Mouse (Mus musculus): ENCODE data around the gene Nefh.

Gene Nefh

DNA sequence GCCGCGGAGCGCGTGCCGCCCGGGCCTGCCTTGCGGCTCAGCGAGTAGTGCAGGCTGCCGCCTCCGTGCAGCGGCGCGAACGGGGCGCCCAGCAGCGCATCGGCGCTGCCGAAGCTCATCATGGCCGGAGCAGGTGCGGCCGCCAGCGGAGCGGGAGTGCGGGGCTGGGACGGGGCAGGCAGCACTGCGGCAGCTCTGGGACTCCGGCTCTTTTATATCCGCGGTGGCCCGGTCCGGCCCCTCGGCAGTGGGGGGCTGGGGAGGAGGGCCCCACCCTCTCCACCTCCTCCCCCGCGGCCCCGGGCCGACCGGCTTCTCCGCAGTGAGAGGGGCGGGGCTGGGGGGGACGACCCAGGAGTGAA, at the start of gene Nefh:
Gene Nefh (minus strand): TSS at position 252 of the 362 bp plus-strand sequence.
- DNase-seq (ENCODE audit: low read depth, low spot score), result peak; percentile 61

- no peak for DNase-seq (ENCODE audit: low read depth, low spot score)
Measured at GRCm38 (mm10) chr11:4996621-4997199, 48.8 kb upstream of the Nefh start.

- DNase-seq (ENCODE audit: low read depth, low spot score), result no peak
Measured at GRCm38 (mm10) chr11:4995676-4996075, 47.8 kb upstream of the Nefh start.

DNA sequence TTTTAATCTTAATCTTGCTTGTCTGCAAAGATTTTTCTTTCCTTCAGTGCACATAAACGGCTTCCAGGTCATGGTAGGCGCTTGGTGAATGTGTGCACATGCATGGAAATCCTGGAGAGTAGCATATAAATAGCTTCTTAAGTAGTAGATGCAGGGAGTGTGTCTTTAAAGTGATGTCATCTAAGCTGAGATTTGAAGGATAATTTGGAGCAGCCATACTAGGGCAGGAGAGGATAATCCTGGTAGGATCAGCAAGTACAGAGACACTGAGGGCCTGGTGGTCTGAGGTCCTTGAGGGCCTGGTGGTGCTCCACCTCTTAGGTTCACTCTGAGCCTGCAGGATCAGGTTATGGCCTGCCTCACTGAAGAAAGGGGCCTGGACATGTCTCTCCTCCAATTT, 44.6 kb upstream of the Nefh start:
- DNase-seq (ENCODE audit: low read depth, low spot score), result no peak

DNA sequence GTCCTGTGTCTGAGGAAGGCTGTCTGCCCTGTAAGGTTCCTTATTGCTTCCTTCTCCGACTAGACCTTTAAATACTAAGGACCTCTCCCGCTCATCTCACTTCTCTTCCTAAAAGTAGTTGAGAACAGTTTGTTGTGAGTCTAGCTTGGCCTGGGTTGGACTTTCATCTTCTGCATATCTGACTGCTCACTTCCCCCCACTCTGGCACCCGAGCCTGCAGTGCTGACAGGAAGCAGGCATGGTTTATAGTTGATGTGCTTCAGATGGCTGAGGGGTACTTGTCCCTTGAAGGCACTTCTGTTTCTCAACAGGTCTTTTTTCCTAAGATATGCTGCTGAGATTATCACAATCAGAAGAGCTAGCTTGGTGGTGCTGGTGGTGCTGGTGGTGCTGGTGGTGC, 41.3 kb upstream of the Nefh start:
- DNase-seq (ENCODE audit: low read depth, low spot score), result no peak

DNA sequence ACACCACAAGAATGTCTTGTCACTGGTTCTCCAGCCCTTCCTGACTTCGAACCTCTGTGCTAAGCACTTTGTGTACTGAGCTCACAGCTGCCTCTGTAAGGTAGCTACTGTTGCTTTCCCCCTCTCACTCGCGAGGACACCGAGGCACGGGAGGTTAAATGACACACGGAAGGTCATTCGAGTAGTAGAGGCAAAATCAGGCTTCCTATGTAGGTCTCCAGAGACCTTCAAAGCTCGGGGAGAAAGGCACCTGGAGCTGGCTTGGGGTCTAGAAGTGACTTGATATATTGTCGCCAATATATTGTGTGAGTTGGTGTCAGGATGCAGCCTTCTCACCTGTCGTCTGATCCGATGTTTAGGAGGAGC, 39.6 kb upstream of the Nefh start:
- DNase-seq (ENCODE audit: low read depth, low spot score), result no peak

DNA sequence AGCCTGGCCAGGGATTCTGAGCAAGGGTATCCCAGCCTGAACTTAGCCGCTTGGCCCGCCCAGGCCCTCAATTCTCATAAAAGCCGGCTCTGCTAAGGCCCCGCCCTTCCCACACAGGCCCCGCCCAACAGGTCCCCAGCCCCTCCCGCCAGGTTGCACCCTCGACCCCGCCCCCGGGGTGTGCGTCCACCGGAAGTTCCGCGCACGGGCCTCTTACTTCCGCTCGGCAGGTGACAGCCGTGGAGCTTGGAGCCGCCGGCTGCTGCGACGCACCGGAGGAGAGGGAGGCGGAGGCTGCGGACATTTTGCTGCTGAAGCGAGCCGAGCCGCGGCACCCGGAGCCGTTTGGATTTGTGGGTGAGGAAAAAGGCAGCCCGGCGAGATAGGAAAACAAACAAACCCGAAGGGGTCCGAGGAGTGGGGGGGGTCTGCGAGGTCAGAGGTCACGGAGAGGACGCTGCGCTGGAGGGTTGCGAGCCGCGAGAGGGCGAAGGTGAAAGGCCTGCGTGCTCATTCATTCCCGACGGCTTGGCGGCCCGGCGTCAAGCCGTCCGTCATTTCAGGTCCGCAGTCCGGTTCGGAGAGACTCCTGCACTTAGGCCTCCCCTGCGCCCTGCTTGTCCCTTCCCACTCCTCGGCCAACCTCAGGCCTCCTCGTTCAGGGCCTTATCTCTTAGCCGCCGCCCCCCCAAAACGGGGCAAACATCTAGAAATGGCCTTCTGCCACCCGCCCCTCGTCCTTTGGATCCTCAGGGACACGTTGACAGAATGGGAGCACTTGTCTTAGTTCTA, 39.0 kb upstream of the Nefh start, which contains the start of gene Ap1b1:
Gene Ap1b1 (plus strand): TSS at position 130 of the 792 bp plus-strand sequence.
- peak; percentile 98 for DNase-seq (ENCODE audit: low read depth, low spot score)

- DNase-seq (ENCODE audit: low read depth, low spot score), result no peak
Measured at GRCm38 (mm10) chr11:4984799-4985198, 36.9 kb upstream of the Nefh start.

DNA sequence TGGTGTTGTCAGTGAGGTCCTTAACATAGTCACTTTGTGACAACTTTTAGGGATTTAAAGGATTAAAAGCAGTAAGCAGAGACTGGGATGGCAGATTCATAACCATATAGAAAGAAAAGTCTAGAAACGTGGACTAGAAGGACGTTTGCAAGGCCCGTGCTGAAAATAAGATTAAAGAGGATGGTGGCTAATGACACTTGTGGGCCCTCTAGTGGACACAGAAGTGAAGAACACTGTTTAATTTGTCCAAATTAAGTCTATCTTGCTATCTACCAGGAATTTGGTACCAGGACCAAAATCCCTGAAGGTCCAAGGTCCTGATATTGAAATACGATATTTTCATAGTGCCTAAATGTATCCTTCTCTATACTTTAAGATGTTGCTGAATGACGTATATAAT, 36.4 kb upstream of the Nefh start:
- peak; percentile 62 for DNase-seq (ENCODE audit: low read depth, low spot score)

DNA sequence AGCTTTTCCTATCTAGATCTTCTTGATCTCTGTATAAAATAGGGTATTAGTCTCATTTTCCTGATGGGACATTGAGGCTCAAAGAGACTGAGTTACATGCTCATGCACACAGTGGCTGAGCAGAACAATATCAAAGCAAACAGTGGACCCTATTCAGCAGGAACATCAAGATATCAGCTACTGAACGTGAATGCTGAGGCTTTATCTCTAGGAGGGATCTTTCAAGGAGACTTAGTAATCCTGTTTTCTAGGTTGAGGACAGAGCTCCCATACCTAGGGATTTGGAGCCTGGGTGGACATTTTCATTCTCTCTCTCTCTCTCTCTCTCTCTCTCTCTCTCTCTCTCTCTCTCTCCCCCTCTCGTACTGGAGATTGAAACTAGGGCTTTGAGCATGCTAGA, 35.7 kb upstream of the Nefh start:
- no peak for DNase-seq (ENCODE audit: low read depth, low spot score)

GRCm38 (mm10) chr11:4983010-4983409, 35.1 kb upstream of the Nefh start:
- DNase-seq (ENCODE audit: low read depth, low spot score), result no peak

- peak; percentile 91 for DNase-seq (ENCODE audit: low read depth, low spot score)
Measured at GRCm38 (mm10) chr11:4975623-4976022, 27.8 kb upstream of the Nefh start.

DNA sequence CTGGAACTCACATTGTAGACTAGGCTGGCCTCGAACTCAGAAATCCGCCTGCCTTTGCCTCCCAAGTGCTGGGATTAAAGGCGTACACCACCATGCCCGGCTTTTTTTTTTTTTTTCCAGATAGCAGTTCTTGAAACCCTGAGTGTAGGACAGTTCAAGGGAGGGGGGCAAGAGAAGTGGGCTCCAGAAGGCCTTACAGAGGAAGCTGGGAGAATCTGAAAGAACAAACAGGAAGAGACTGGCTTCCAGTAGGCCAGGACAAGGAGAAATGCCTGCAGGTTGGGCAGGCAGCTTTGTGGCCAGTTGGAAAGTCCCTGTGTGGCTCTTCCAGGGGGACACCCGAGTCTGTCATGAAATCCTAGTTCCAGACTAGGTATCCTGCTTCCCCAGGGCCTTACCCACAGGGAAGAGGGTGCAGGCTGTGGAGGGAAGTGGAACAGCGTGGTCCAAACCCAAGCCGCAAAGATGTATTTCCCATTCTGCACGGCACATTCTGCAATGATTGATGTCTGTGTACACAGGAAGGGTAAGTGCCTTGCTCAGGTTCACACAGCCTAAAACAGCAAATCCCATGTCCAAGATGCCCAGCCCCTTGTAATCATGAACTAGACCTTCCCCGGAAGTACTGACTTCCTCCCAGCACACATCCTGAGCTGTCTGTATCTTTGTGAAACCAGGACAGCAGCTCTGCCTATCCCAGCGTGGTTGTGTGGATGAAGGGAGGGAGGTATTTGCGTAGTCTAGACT, 26.7 kb upstream of the Nefh start:
- DNase-seq (ENCODE audit: low read depth, low spot score), result no peak

GRCm38 (mm10) chr11:4973871-4974256, 26.0 kb upstream of the Nefh start:
- DNase-seq (ENCODE audit: low read depth, low spot score), result no peak

- peak; percentile 77 for DNase-seq (ENCODE audit: low read depth, low spot score)
Measured at GRCm38 (mm10) chr11:4972967-4973870, 25.4 kb upstream of the Nefh start.

- no peak for DNase-seq (ENCODE audit: low read depth, low spot score)
Measured at GRCm38 (mm10) chr11:4968376-4968775, 20.5 kb upstream of the Nefh start.

DNA sequence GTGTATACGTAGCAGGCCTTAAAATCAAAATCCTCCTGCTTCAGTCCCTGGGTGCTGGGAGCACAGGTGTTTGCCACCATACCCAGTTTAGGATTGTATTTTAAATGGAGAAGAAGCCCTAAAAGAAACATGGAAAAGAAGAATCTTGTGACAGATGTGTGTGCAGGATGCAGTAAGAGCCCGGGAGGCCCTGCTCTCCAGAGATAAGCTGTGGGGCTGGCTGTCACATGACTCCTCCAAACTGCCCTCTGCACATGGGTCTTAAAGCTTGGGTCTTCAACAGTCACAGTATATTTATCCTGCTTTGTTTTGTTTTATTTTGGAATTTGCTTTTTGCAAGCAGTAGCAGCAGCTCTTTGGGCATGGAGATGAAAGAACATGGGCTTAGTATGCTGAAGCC, 19.7 kb upstream of the Nefh start:
- no peak for DNase-seq (ENCODE audit: low read depth, low spot score)

GRCm38 (mm10) chr11:4966888-4967287, 19.0 kb upstream of the Nefh start:
- no peak for DNase-seq (ENCODE audit: low read depth, low spot score)

DNA sequence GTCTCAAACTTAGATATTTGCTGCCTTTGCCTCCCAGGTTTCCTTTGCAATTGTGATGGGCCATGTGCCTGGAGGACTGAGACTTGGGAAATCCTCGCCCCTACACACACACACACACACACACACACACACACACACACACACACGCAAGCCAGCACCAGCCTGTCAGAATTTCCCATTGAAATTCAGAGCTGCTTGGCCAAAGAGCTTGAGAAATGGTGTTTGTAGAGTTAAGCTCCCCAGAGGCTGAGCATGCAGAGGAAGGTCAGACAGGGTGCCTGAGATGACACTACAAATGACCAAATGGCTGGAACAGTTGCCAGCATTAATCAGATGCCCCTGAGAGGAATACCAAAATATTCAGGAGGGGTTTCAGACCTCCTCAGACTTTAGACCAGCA, 18.5 kb upstream of the Nefh start:
- DNase-seq (ENCODE audit: low read depth, low spot score), result no peak

- DNase-seq (ENCODE audit: low read depth, low spot score), result no peak
Measured at GRCm38 (mm10) chr11:4963099-4963808, 15.4 kb upstream of the Nefh start.

DNA sequence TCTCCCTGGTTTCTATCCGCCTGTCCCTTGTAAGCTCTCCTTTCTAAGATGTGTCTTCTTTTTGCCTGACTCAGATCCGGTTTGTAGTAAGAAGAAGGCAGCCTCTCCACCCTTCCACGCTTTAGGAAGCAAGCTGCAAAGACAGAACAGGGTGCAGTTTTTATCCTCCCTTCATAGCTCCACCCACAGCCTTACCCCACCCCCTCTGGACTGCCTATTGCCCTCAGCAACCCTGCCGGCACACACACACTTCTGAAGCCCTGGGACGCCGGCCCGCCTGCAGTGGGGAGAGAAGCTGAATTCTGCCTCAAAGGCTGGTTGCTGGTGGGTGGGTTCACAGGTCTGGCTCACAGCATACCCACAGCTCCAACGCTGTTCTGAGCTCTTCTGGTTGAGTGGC, 6.1 kb upstream of the Nefh start:
- peak; percentile 77 for DNase-seq (ENCODE audit: low read depth, low spot score)

Measured in ZHBTc4 (cell line).